Mouse (Mus musculus) heart, postnatal 0 days (tissue): ENCODE data around the gene Mab21l1.

Source experiments
- CTCF ChIP-seq: IDR thresholded peaks from 2 replicates; pipeline ENCODE4 v1.5.1; 2016; ENCODE audit warnings: antibody characterized with exemption, control low read depth, low read depth
- EP300 ChIP-seq: IDR thresholded peaks from 2 replicates; pipeline ENCODE4 v1.6.1; 2016; ENCODE audit warnings: antibody characterized with exemption, low read depth

GRCm38 (mm10) chr3:55819598-55819997 lies 37.3 kb downstream of the Mab21l1 start:
- TF ChIP-seq CTCF (no peak), EP300 (no peak)
